Mouse (Mus musculus): ENCODE data around the gene Henmt1. TPM values are rescaled to one million over a fixed set of nuclear protein-coding genes. Genes with fewer than 3 reads are reported as not detected.

Henmt1 gene
- polyA plus RNA-seq, 1 experiment, result 0.06 TPM

DNA sequence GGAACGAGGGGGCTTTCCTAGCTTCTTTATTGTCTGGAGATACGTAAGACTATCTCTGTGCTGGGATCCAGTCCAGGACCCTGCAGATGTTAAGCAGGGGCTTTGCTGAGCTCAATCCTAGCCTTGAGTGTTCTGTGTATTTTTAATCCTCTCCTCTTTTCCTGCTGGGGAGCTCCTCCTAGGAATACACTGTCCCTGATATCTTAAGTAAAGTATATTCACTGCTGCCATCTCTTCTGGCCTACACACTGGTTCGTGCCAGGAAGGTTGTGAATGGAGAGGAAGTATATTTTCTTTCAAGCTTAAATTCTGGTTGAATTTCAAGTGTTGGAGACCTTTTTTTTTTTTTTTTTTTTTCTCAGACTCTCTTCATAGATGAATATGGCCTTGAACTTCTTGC, 23.6 kb downstream of the Henmt1 start:
- Histone ChIP-seq H3K4me3 (ENCODE audit: insufficient read depth, low read depth, low read length) (no peak overlapping the region), H3K4me1 (ENCODE audit: control insufficient read depth, insufficient read depth, low read length) (no peaks in the 10 kb centered on the region), H3K27me3 (replicated peaks; ENCODE audit: control insufficient read depth, insufficient read depth, low read length) (no peaks in the 10 kb centered on the region), H3K36me3 (ENCODE audit: control insufficient read depth, insufficient read depth, low read length) (no peaks in the 10 kb centered on the region), H3K27ac (ENCODE audit: insufficient read depth, low read depth, low read length) (no peak overlapping the region)
- no peak for DNase-seq
- 90% methylated on average over 3 of the region's 3 CpGs for WGBS
- TF ChIP-seq CTCF (conservative IDR thresholded peaks at IDR 0.05; ENCODE audit: insufficient read depth, insufficient read length, low read depth, low read length) (no peak), POLR2A (IDR thresholded peaks at IDR 0.05; ENCODE audit: low read depth, low read length) (no peak)

DNA sequence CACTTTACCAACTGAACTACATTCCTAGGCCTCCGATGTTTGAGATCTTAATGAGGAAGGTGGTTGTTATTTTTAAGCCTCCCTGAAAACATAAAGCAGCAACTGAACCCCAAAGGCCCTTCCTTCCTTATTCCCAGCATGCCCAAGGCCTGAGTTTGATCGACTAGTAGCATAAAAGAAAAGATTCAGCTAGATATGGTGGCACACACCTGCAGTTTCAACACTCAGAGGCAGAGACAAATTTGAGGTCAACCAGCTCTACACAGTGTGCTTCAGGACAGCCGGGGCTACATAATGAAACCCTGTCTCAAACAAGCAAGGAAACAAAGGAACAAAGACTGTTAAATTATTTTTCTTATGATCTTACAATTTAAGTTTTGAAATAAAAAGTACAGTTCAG, 24.1 kb downstream of the Henmt1 start:
- TF ChIP-seq CTCF (conservative IDR thresholded peaks at IDR 0.05; ENCODE audit: insufficient read depth, insufficient read length, low read depth, low read length) (no peak), POLR2A (IDR thresholded peaks at IDR 0.05; ENCODE audit: low read depth, low read length) (no peak)
- no peak for DNase-seq
- H3K4me3 ChIP-seq (ENCODE audit: insufficient read depth, low read depth, low read length), result no peak overlapping the region
- WGBS, result 68% methylated on average over 3 of the region's 3 CpGs
- H3K27ac ChIP-seq (ENCODE audit: insufficient read depth, low read depth, low read length), result no peak overlapping the region
- no peaks in the 10 kb centered on the region for H3K27me3 ChIP-seq (replicated peaks; ENCODE audit: control insufficient read depth, insufficient read depth, low read length)
- H3K36me3 ChIP-seq (ENCODE audit: control insufficient read depth, insufficient read depth, low read length), result no peaks in the 10 kb centered on the region
- no peaks in the 10 kb centered on the region for H3K4me1 ChIP-seq (ENCODE audit: control insufficient read depth, insufficient read depth, low read length)

DNA sequence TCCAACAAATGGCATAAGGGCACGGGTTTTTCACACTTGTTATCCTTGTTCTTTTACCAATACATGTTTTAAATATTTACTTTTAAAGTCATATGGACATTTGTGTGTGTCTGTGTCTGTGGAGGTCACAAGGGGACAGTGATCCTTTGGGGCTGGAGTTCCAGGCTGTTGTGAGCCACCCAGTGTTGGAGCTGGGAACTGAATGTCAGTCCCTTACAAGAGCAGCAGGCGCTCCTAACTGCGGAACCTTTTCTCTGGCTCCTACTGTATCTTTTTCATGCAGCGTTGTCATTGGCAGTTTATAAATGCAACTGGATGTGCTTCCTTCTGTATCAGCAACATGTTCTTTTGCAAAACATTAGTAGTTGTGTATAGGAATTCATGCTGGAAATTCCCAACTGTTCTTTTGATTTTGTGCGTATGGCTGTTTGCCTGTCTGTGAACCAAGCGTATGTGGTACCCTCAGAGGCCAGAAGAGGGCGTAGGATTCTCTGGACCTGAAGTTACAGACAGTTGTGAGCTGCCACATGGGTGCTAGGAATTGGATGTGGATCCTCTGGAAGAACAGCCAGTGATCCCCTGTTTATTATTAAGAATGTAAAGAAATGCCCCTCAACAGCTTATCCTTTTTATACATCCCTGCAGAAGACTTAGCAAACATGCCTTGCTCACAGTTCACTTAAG, 24.8 kb downstream of the Henmt1 start:
- Histone ChIP-seq H3K27ac (ENCODE audit: insufficient read depth, low read depth, low read length) (no peak overlapping the region), H3K4me1 (ENCODE audit: control insufficient read depth, insufficient read depth, low read length) (no peaks in the 10 kb centered on the region), H3K27me3 (replicated peaks; ENCODE audit: control insufficient read depth, insufficient read depth, low read length) (no peaks in the 10 kb centered on the region), H3K36me3 (ENCODE audit: control insufficient read depth, insufficient read depth, low read length) (no peaks in the 10 kb centered on the region), H3K4me3 (ENCODE audit: insufficient read depth, low read depth, low read length) (no peak overlapping the region)
- DNase-seq, result peak; percentile 17
- TF ChIP-seq POLR2A (IDR thresholded peaks at IDR 0.05; ENCODE audit: low read depth, low read length) (no peak), CTCF (conservative IDR thresholded peaks at IDR 0.05; ENCODE audit: insufficient read depth, insufficient read length, low read depth, low read length) (peak; percentile 46)
- WGBS, result 83% methylated on average over 7 of the region's 7 CpGs

DNA sequence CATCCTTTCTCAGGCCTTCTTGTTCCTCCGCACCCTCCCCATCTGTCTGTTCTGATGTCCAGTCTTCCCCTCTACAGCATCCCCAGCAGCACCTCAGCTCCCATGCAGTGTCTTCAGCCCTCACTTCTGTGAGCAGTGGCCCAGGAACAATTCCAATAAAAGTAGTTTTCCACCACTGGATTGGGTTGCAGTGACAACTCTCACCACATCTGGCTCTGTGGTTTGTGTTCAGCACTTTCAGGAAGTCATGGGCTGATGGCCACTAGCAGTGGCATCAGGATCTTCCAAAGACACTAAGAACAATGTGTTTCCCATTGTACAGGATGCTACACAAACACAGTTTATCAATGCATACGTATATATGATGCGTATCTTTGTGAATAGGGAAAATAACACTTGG, 26.4 kb downstream of the Henmt1 start:
- 94% methylated on average over 3 of the region's 3 CpGs for WGBS
- no peaks in the 10 kb centered on the region for H3K4me1 ChIP-seq (ENCODE audit: control insufficient read depth, insufficient read depth, low read length)
- H3K4me3 ChIP-seq (ENCODE audit: insufficient read depth, low read depth, low read length), result no peak overlapping the region
- no peak overlapping the region for H3K27ac ChIP-seq (ENCODE audit: insufficient read depth, low read depth, low read length)
- TF ChIP-seq POLR2A (IDR thresholded peaks at IDR 0.05; ENCODE audit: low read depth, low read length) (no peak), CTCF (conservative IDR thresholded peaks at IDR 0.05; ENCODE audit: insufficient read depth, insufficient read length, low read depth, low read length) (no peak)
- H3K27me3 ChIP-seq (replicated peaks; ENCODE audit: control insufficient read depth, insufficient read depth, low read length), result no peaks in the 10 kb centered on the region
- DNase-seq, result no peak
- H3K36me3 ChIP-seq (ENCODE audit: control insufficient read depth, insufficient read depth, low read length), result no peaks in the 10 kb centered on the region

DNA sequence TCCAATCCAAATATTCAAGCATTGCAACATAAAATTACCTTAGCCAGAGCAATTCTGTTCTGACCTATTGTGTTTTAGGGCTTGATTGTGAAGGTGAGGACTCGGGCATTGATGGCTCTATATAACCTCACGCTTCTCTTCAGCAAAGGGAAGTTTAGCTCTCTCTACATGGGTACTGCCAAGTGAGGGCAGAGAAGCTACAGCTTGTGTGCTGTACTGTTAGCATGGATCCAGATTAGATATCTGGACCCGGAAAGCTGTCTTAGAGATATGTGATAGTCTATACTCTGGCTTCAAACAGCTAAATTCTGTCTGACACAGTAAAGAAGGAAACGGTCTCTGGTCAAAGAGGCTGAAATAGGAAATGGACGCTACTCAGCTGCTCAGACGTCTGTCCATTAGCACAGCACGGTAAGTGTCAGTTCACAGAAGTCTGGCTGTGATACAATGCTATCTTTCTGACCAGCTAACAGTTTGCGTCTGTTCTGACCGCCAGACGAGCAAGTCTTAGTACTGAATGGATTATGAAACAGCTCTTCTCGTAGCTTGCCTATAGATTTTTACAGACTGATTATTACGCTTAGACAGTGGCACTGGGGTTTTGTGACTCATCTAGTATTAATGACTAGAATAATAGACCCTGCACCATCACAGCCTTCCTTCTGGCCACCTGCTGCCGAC, 34.4 kb downstream of the Henmt1 start:
- TF ChIP-seq POLR2A (IDR thresholded peaks at IDR 0.05; ENCODE audit: low read depth, low read length) (no peak), CTCF (conservative IDR thresholded peaks at IDR 0.05; ENCODE audit: insufficient read depth, insufficient read length, low read depth, low read length) (no peak)
- Histone ChIP-seq H3K4me1 (ENCODE audit: control insufficient read depth, insufficient read depth, low read length) (peaks cover 5% of the 10 kb centered on the region), H3K27ac (ENCODE audit: insufficient read depth, low read depth, low read length) (no peak overlapping the region), H3K27me3 (replicated peaks; ENCODE audit: control insufficient read depth, insufficient read depth, low read length) (no peaks in the 10 kb centered on the region), H3K36me3 (ENCODE audit: control insufficient read depth, insufficient read depth, low read length) (no peaks in the 10 kb centered on the region), H3K4me3 (ENCODE audit: insufficient read depth, low read depth, low read length) (no peak overlapping the region)
- 85% methylated on average over 13 of the region's 13 CpGs for WGBS
- no peak for DNase-seq

DNA sequence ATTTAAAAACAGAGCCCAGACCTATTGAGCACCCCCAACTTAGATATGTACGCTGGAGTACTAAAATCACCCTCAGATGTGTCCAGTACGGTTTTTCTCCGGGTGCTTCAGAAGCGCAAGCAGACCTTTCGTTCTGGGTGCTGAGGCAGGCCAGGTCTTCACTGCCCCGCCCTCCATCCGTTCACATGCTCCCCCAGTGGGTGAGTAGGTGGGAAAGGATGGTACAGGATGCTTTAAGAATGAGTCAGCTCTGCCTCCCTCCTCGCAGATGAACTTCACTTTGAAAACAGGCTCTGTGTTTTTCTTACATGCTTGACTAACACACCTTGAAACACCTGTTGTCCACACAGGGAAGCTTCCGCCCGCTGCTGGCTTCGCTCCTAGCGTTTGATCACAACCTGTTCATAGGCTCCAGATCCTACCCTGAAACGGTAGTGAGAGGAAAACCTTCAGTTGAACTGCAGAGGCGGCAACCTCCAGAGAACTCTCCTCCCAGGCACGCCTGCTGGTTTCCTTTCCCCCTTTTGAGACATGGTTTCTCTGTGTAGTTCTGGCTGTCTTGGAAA, 35.3 kb downstream of the Henmt1 start:
- no peak for DNase-seq
- 62% methylated on average over 15 of the region's 15 CpGs for WGBS
- peaks cover 10% of the 10 kb centered on the region for H3K4me1 ChIP-seq (ENCODE audit: control insufficient read depth, insufficient read depth, low read length)
- H3K36me3 ChIP-seq (ENCODE audit: control insufficient read depth, insufficient read depth, low read length), result no peaks in the 10 kb centered on the region
- TF ChIP-seq CTCF (conservative IDR thresholded peaks at IDR 0.05; ENCODE audit: insufficient read depth, insufficient read length, low read depth, low read length) (no peak), POLR2A (IDR thresholded peaks at IDR 0.05; ENCODE audit: low read depth, low read length) (no peak)
- no peaks in the 10 kb centered on the region for H3K27me3 ChIP-seq (replicated peaks; ENCODE audit: control insufficient read depth, insufficient read depth, low read length)
- H3K4me3 ChIP-seq (ENCODE audit: insufficient read depth, low read depth, low read length), result no peak overlapping the region
- no peak overlapping the region for H3K27ac ChIP-seq (ENCODE audit: insufficient read depth, low read depth, low read length)

DNA sequence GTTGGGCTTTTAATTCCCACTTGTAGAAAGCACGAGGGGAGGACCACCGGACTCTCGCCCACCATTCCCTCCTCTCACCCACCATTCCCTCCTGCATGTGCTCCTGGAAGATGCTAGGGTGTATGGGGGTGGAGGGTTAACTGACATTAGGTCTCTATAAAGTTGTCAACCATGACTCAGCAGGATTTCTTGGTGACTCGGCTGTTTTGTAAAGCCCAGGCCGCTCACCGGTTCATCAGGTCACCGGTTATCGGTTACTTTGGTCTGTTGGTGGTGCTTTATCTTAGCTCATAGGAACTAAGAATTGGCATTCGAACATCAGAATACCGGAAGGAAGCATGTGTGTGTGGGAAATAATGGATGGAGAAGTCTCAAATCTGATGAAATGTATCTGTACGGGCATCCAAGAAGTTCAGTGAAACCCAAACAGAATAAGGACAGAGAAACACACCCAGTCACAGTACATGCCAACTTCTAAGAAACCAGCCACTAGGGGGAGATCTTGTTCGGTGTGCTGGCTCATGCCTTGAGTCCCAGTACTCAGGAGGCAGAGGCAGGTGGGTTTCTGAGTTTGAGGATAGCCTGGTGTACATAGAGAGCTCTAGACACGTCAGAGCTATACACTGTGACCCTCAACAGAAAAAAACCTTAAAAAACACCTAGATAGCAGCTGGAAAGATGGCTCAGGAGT, 37.8 kb downstream of the Henmt1 start:
- peak; percentile 40 for DNase-seq
- Histone ChIP-seq H3K4me1 (ENCODE audit: control insufficient read depth, insufficient read depth, low read length) (peaks cover 10% of the 10 kb centered on the region), H3K27ac (ENCODE audit: insufficient read depth, low read depth, low read length) (no peak overlapping the region), H3K36me3 (ENCODE audit: control insufficient read depth, insufficient read depth, low read length) (no peaks in the 10 kb centered on the region), H3K27me3 (replicated peaks; ENCODE audit: control insufficient read depth, insufficient read depth, low read length) (no peaks in the 10 kb centered on the region), H3K4me3 (ENCODE audit: insufficient read depth, low read depth, low read length) (no peak overlapping the region)
- WGBS, result 94% methylated on average over 13 of the region's 13 CpGs
- TF ChIP-seq CTCF (conservative IDR thresholded peaks at IDR 0.05; ENCODE audit: insufficient read depth, insufficient read length, low read depth, low read length) (peak; percentile 50), POLR2A (IDR thresholded peaks at IDR 0.05; ENCODE audit: low read depth, low read length) (no peak)
